ENCODE assay signal across 10 mouse cellular contexts in the genomic region with DNA sequence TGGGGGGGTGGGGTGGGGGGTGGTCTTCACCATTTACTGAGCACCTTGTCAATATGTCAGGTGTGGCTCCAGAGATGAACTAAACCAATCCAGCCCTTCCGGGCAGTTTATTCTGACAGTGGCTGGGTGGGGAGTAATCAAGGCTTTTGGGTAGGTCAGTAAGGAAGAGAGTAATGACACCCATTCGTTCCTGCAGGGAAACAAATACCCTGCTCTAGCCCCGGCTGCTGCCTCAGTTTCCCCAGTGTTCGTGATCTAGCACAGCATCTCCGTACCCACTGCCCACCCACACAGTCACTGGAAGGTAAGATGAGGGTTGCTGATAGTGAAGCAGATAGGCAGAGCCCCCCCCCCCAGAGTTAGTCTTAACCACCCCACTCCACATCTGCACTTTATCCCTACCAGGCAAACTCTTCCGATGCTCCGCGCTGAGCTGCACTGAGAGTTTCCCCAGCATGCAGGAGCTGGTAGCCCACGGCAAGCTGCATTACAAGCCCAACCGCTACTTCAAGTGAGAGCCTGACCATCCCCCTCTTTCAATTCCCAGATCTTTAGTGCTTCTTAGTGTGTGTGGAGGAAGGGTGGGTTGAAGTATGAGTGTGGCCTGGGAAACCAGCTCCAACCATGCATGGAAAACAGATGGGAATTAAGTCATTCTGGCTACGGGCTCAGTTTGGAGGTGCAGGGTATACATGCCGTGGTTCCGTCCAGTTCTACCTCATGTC. TPM values are rescaled to one million over a fixed set of nuclear protein-coding genes. Genes with fewer than 3 reads are reported as not detected.
DNase-seq lines count a peak whose midpoint lies in the region; ATAC-seq and TF ChIP-seq lines count a peak whose summit lies in the region.
"Had no signal": no experiment of that assay in that cellular context is flagged by ENCODE, and none has a peak within 500 bp of the region (broad histone marks: within the 10 kb centered on the region; RNA-seq: fewer than 3 reads in every experiment).

No protein-coding gene starts in this region.

- H3K27ac ChIP-seq in thymus, adult 2 months (ENCODE audit: control insufficient read depth, insufficient read depth, low read length): no peak overlapping the region
- peak overlapping the region; percentile 95 for H3K27ac ChIP-seq in liver, embryonic 13.5 days

- DNase-seq in cerebellum, adult 9-11 months: peak; percentile 54
- no peak for DNase-seq in cerebellum, postnatal 36 days
- DNase-seq in thymus, postnatal 4 days: peak; percentile 12
- DNase-seq in thymus, adult 2 months: no peak
- no peak for DNase-seq in liver, embryonic 13.5 days
- DNase-seq in spleen, adult 12 weeks (ENCODE audit: low spot score): no peak
- DNase-seq in left cerebral cortex, adult 11 months (ENCODE audit: low spot score): no peak
- no peak for DNase-seq in left cerebral cortex, postnatal 10 days (ENCODE audit: extremely low spot score in 1 of 2, low spot score in 2 of 2)
- DNase-seq: cerebellum, adult 11 months had no signal

- H3K9me3 ChIP-seq in liver, embryonic 13.5 days (replicated peaks): no peaks in the 10 kb centered on the region

- no peaks in the 10 kb centered on the region for H3K27me3 ChIP-seq in thymus, adult 2 months (ENCODE audit: control insufficient read depth, insufficient read depth, low read length)
- no peaks in the 10 kb centered on the region for H3K27me3 ChIP-seq in liver, embryonic 13.5 days

- H3K4me2 ChIP-seq in liver, embryonic 13.5 days: peak overlapping the region; percentile 91

- no peak overlapping the region for H3K4me3 ChIP-seq in thymus, adult 2 months (ENCODE audit: control insufficient read depth, insufficient read depth, low read length)
- peak overlapping the region; percentile 70 for H3K4me3 ChIP-seq in liver, embryonic 13.5 days (replicated peaks)

- 95% methylated on average over 13 of the region's 13 CpGs for WGBS in thymus, adult 2 months
- 88% methylated on average over 13 of the region's 13 CpGs for WGBS in liver, embryonic 13.5 days (ENCODE audit: insufficient replicate concordance)

- peak overlapping the region; percentile 78 for H3K9ac ChIP-seq in liver, embryonic 13.5 days

- no peak for TF ChIP-seq POLR2A in thymus, adult 2 months (IDR thresholded peaks at IDR 0.05; ENCODE audit: control insufficient read depth, extremely low read depth, insufficient read depth, low read length, poor library complexity)

- ATAC-seq in liver, embryonic 13.5 days (ENCODE audit: low read depth): no peak

- peaks cover 9% of the 10 kb centered on the region for H3K4me1 ChIP-seq in thymus, adult 2 months (replicated peaks; ENCODE audit: control insufficient read depth, insufficient read depth, low read length)
- H3K4me1 ChIP-seq in liver, embryonic 13.5 days (replicated peaks): peaks cover 33% of the 10 kb centered on the region

- TF ChIP-seq CTCF in thymus, adult 2 months (IDR thresholded peaks at IDR 0.05; ENCODE audit: borderline replicate concordance, control insufficient read depth, extremely low read depth, insufficient read depth, low read length, poor library complexity): no peak

- intact Hi-C loops in left cerebral cortex, postnatal 10 days (cut with DNase I): no loop called here

- peaks cover 6% of the 10 kb centered on the region; the same call in 1 of the 2 replicates for H3K36me3 ChIP-seq in thymus, adult 2 months (ENCODE audit: control insufficient read depth, insufficient read depth, low read length)
- peaks cover 22% of the 10 kb centered on the region for H3K36me3 ChIP-seq in liver, embryonic 13.5 days

RNA-seq across cellular contexts. Expression of a gene that starts 1.4 kb away (rescaled TPM):
- 145 and 152 TPM in 2 replicates for polyA plus RNA-seq in thymus, adult 2 months (2012; rRNA removed)
- 22.2 and 24.2 TPM in 2 replicates for polyA plus RNA-seq in liver, embryonic 13.5 days (2015; fragmentation: Nextera tagmentation; extraction: Ambion mirVana)
- total RNA-seq in left cerebral cortex, postnatal 10 days (2021): 10 to 100 TPM; 46.5 to 47.5 TPM

RNA-seq across cellular contexts. Expression of a gene that starts 7.5 kb away (rescaled TPM):
- polyA plus RNA-seq in thymus, adult 2 months (2012; rRNA removed): 0.53 and 1.5 TPM in 2 replicates
- polyA plus RNA-seq in liver, embryonic 13.5 days (2015; fragmentation: Nextera tagmentation; extraction: Ambion mirVana): 0.63 and 0.76 TPM in 2 replicates
- under 1 TPM; 0.26 to 0.47 TPM for total RNA-seq in left cerebral cortex, postnatal 10 days (2021)
- polyA plus RNA-seq: C2C12 had no signal

RNA-seq across cellular contexts. Expression of a gene that starts 56.3 kb away (rescaled TPM):
- 217 and 220 TPM in 2 replicates for polyA plus RNA-seq in thymus, adult 2 months (2012; rRNA removed)
- polyA plus RNA-seq in liver, embryonic 13.5 days (2015; fragmentation: Nextera tagmentation; extraction: Ambion mirVana): 160 and 237 TPM in 2 replicates
- total RNA-seq in left cerebral cortex, postnatal 10 days (2021): 100 to 1,000 TPM; 113 to 115 TPM

Comparison
In these comparisons a context has a peak if more than half of its experiments do, and no peak if none do; other contexts are left out.
1. DNase-seq: peak in cerebellum, adult 9-11 months (single experiment) and thymus, postnatal 4 days (single experiment); none in cerebellum, postnatal 36 days (0 of 2), thymus, adult 2 months (single experiment), liver, embryonic 13.5 days (single experiment), spleen, adult 12 weeks (single experiment), left cerebral cortex, adult 11 months (single experiment) and left cerebral cortex, postnatal 10 days (0 of 2).